Mouse (Mus musculus) ZHBTc4 (cell line): ENCODE measurements around the gene Rgs3.
"Not testable (repeated sequence)": the region's sequence is repeated elsewhere in the genome, so short reads cannot be mapped to it uniquely, and the experiment has no call there.

Source experiments
- DNase-seq: peaks from one replicate; pipeline ENCODE4 v3.0.0-alpha.2; 2011; ENCODE audit warnings: low read depth, low spot score

Gene Rgs3

GRCm38 (mm10) chr4:62551966-62552365, 7.7 kb upstream of the Rgs3 start:
- DNase-seq, result no peak

- DNase-seq, result no peak
Measured at GRCm38 (mm10) chr4:62557436-62557835, 2.2 kb upstream of the Rgs3 start.

GRCm38 (mm10) chr4:62560963-62561629, 1.4 kb downstream of the Rgs3 start:
- DNase-seq, result peak; percentile 81

GRCm38 (mm10) chr4:62561630-62562001, 2.0 kb downstream of the Rgs3 start:
- DNase-seq, result no peak

GRCm38 (mm10) chr4:62562006-62562405, 2.4 kb downstream of the Rgs3 start:
- DNase-seq, result no peak

GRCm38 (mm10) chr4:62566530-62566929, 6.9 kb downstream of the Rgs3 start:
- DNase-seq, result no peak

GRCm38 (mm10) chr4:62567696-62568095, 8.0 kb downstream of the Rgs3 start:
- no peak for DNase-seq

- DNase-seq, result no peak
Measured at GRCm38 (mm10) chr4:62568359-62568758, 8.7 kb downstream of the Rgs3 start.

- DNase-seq, result no peak
Measured at GRCm38 (mm10) chr4:62569603-62570002, 10.0 kb downstream of the Rgs3 start.

- no peak for DNase-seq
Measured at GRCm38 (mm10) chr4:62570029-62570428, 10.4 kb downstream of the Rgs3 start.

- DNase-seq, result peak; percentile 35
Measured at GRCm38 (mm10) chr4:62582365-62583264, 23.0 kb downstream of the Rgs3 start.

GRCm38 (mm10) chr4:62583265-62584092, 23.8 kb downstream of the Rgs3 start:
- DNase-seq, result peak; percentile 90

GRCm38 (mm10) chr4:62587067-62587466, 27.4 kb downstream of the Rgs3 start:
- DNase-seq, result no peak

GRCm38 (mm10) chr4:62590878-62591277, 31.2 kb downstream of the Rgs3 start:
- no peak for DNase-seq

GRCm38 (mm10) chr4:62591326-62591725, 31.7 kb downstream of the Rgs3 start:
- peak; percentile 49 for DNase-seq

GRCm38 (mm10) chr4:62593546-62594240, 34.0 kb downstream of the Rgs3 start:
- DNase-seq, result not testable (repeated sequence)

GRCm38 (mm10) chr4:62594442-62594841, 34.8 kb downstream of the Rgs3 start:
- DNase-seq, result no peak

- no peak for DNase-seq
Measured at GRCm38 (mm10) chr4:62596051-62596450, 36.4 kb downstream of the Rgs3 start.

GRCm38 (mm10) chr4:62600549-62600948, 40.9 kb downstream of the Rgs3 start:
- no peak for DNase-seq

- DNase-seq, result no peak
Measured at GRCm38 (mm10) chr4:62603607-62604006, 44.0 kb downstream of the Rgs3 start.

- DNase-seq, result no peak
Measured at GRCm38 (mm10) chr4:62604094-62604493, 44.4 kb downstream of the Rgs3 start.
